Mouse (Mus musculus): ENCODE measurements around the gene Dnajc3. TPM values are rescaled to one million over a fixed set of nuclear protein-coding genes. Genes with fewer than 3 reads are reported as not detected.

The Dnajc3 gene
- polyA plus RNA-seq, 1 experiment, result 4.2 TPM

GRCm38 (mm10) chr14:118922251-118922650 lies 15.5 kb upstream of the Dnajc3 start:
- no peak for TF ChIP-seq GATA1 (IDR thresholded peaks at IDR 0.05; ENCODE audit: low read length)

GRCm38 (mm10) chr14:118922667-118923184 lies 15.1 kb upstream of the Dnajc3 start:
- TF ChIP-seq GATA1 (IDR thresholded peaks at IDR 0.05; ENCODE audit: low read length), result no peak

GRCm38 (mm10) chr14:118924673-118925615 lies 12.8 kb upstream of the Dnajc3 start, which contains the start of gene Dzip1:
Dzip1 (minus strand) TSS chr14:118925460.
- TF ChIP-seq GATA1 (IDR thresholded peaks at IDR 0.05; ENCODE audit: low read length), result no peak

- no peak for TF ChIP-seq GATA1 (IDR thresholded peaks at IDR 0.05; ENCODE audit: low read length)
Measured at GRCm38 (mm10) chr14:118928565-118928964, 9.2 kb upstream of the Dnajc3 start.

- no peak for TF ChIP-seq GATA1 (IDR thresholded peaks at IDR 0.05; ENCODE audit: low read length)
Measured at GRCm38 (mm10) chr14:118929779-118930178, 8.0 kb upstream of the Dnajc3 start.

GRCm38 (mm10) chr14:118930777-118931176 lies 7.0 kb upstream of the Dnajc3 start:
- no peak for TF ChIP-seq GATA1 (IDR thresholded peaks at IDR 0.05; ENCODE audit: low read length)

- no peak for TF ChIP-seq GATA1 (IDR thresholded peaks at IDR 0.05; ENCODE audit: low read length)
Measured at GRCm38 (mm10) chr14:118931181-118931580, 6.6 kb upstream of the Dnajc3 start.

GRCm38 (mm10) chr14:118932956-118933355 lies 4.8 kb upstream of the Dnajc3 start:
- TF ChIP-seq GATA1 (IDR thresholded peaks at IDR 0.05; ENCODE audit: low read length), result no peak

- no peak for TF ChIP-seq GATA1 (IDR thresholded peaks at IDR 0.05; ENCODE audit: low read length)
Measured at GRCm38 (mm10) chr14:118934686-118935085, 3.1 kb upstream of the Dnajc3 start.

- TF ChIP-seq GATA1 (IDR thresholded peaks at IDR 0.05; ENCODE audit: low read length), result no peak
Measured at GRCm38 (mm10) chr14:118936236-118936635, 1.5 kb upstream of the Dnajc3 start.

- TF ChIP-seq GATA1 (IDR thresholded peaks at IDR 0.05; ENCODE audit: low read length), result no peak
Measured at GRCm38 (mm10) chr14:118936952-118937351, 824 bp upstream of the Dnajc3 start.

- TF ChIP-seq GATA1 (IDR thresholded peaks at IDR 0.05; ENCODE audit: low read length), result no peak
Measured at GRCm38 (mm10) chr14:118938551-118938950, 775 bp downstream of the Dnajc3 start.

- no peak for TF ChIP-seq GATA1 (IDR thresholded peaks at IDR 0.05; ENCODE audit: low read length)
Measured at GRCm38 (mm10) chr14:118940796-118941495, 3.2 kb downstream of the Dnajc3 start.

GRCm38 (mm10) chr14:118942076-118942475 lies 4.3 kb downstream of the Dnajc3 start:
- no peak for TF ChIP-seq GATA1 (IDR thresholded peaks at IDR 0.05; ENCODE audit: low read length)

GRCm38 (mm10) chr14:118944702-118945101 lies 6.9 kb downstream of the Dnajc3 start:
- TF ChIP-seq GATA1 (IDR thresholded peaks at IDR 0.05; ENCODE audit: low read length), result no peak

GRCm38 (mm10) chr14:118948841-118949240 lies 11.1 kb downstream of the Dnajc3 start:
- no peak for TF ChIP-seq GATA1 (IDR thresholded peaks at IDR 0.05; ENCODE audit: low read length)
